Mouse (Mus musculus) embryonic fibroblast, embryonic 13.5 days (primary cell): ENCODE measurements around the gene Kcnip2. TPM values are rescaled to one million over a fixed set of nuclear protein-coding genes. Genes with fewer than 3 reads are reported as not detected.

Experiments used
- H3K27ac ChIP-seq: 2 replicates; pipeline ENCODE4 v1.5.1; 2012; ENCODE audit warnings: low read length, control low read depth, inconsistent platforms; ENCODE audit not compliant: insufficient read depth
- H3K4me1 ChIP-seq: 2 replicates; pipeline ENCODE4 v1.6.1; 2011; ENCODE audit warnings: low read length; ENCODE audit not compliant: control insufficient read depth, insufficient read depth
- H3K4me3 ChIP-seq: 2 replicates; pipeline ENCODE4 v1.5.1; 2011; ENCODE audit warnings: mild to moderate bottlenecking, control low read depth, low read length; ENCODE audit not compliant: insufficient read depth
- CTCF ChIP-seq: IDR thresholded peaks from 2 replicates; pipeline ENCODE4 v1.5.1; 2011; ENCODE audit warnings: mild to moderate bottlenecking, control low read depth, low read length, moderate library complexity, borderline replicate concordance; ENCODE audit not compliant: insufficient read depth
- POLR2A ChIP-seq: IDR thresholded peaks from 2 replicates; pipeline ENCODE4 v1.6.1; 2011; ENCODE audit warnings: low read depth, mild to moderate bottlenecking, control low read depth, low read length, moderate library complexity
- polyA plus RNA-seq: library from polyadenylated mRNA; stranded (reverse); fragments of >200 nt; gene quantifications from 2 replicates; pipeline ENCODE4 v1.2.4, GENCODE M21; 2011; ENCODE audit warnings: low read depth; ENCODE audit not compliant: missing spikeins, insufficient read length

Kcnip2 gene
- polyA plus RNA-seq, 1 experiment: not detected

DNA sequence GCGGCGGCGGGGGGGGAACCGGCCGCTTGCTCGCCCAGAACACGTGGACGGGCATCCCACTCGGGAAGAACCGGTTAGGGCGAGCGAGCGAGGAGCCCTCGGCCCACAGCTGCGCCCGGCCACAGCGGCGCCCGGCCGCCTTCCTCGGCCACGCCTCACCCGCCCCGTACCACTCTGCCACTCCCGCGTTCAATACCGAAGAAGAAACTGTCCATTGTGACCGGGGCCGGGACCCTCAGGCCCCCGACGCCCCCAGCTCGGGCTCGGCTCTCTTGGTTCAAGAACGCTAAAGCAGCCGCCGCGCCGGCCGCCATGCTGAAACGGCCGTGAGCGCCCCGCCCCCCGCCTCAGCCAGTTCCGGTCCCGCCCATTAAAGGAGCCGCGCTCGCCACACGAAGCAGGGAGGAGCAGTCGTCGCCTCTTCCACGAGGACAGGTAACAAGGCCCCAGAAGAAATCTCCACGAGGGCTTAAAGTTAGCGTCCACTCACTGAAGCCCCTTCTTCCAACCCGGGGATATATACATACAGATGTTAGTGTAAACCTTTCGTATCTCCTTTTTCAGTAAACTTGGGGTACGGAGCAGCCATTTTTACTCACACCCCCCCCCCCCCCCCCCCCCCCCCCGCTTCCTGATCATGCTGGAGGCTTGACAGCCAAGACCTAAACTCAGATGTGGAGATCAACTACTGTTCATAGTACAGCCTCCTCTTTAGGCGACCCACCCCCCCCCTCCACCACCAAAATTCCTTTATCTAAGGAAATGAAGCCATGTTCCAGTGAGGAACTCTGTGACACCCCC lies 66.4 kb downstream of the Kcnip2 start, which contains the start of gene Npm3:
Gene Npm3, minus strand, starts transcription at position 349 of the 801 bp plus-strand sequence.
- Histone ChIP-seq H3K27ac (0 out of 2 replicates have a peak within 1 kb of the TSS, but pooled peaks have one; percentile 2), H3K4me1 (no peaks in the 10 kb centered on the region), H3K4me3 (peak within 1 kb of the TSS; percentile 57)
- TF ChIP-seq POLR2A (peak; percentile 50), CTCF (no peak)

- Histone ChIP-seq H3K4me1 (no peaks in the 10 kb centered on the region), H3K27ac (no peak overlapping the region), H3K4me3 (peak overlapping the region; percentile 57)
- TF ChIP-seq CTCF: no peak
- no peak for TF ChIP-seq POLR2A
These were observed 67.1 kb downstream of the Kcnip2 start for GRCm38 (mm10) chr19:45748691-45749242.

- Histone ChIP-seq H3K4me3 (peak overlapping the region; percentile 57), H3K4me1 (no peaks in the 10 kb centered on the region), H3K27ac (no peak overlapping the region)
- TF ChIP-seq CTCF (no peak), POLR2A (no peak)
These were observed 67.7 kb downstream of the Kcnip2 start for GRCm38 (mm10) chr19:45748206-45748605.

DNA sequence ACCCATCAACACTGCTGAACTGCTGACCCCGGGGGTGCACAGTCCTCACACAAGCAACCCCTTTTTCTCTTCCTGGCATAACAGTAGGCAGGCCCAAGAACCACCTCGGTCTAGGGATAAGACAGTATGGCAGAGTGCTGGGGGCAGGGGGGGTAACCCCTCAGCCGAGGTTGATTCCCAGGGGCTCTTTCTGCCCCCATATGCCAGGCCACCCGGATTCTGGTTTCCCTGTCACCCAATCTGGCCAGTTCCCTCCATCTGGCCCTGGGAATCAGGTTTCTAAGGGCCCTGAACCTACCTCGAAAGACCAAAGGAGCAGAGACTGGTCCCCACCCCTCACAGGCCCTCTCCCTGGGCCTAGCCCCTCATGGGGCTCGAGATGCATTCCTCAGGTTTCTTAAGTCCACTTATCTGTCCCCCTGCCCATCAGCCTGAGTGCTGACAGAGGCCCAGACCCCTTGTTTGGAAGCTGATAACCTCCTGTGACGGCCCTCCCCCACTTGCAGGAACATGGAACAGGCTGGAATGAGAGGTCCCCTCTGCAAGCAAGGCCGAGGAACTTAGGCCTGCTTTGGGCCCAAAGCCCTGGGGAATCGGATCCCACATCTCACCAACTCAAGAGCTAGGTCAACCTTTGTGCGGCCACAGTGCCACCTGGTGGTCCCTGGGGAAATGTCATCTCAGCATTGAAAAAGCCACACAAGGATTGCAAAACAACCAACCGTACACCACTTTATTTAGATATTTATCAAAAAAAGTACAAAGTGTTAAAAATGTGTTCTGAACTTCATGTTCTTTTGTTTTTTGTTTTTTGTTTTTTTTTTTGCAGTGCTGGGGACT lies 68.6 kb downstream of the Kcnip2 start:
- no peaks in the 10 kb centered on the region for H3K4me1 ChIP-seq
- no peak overlapping the region for H3K4me3 ChIP-seq
- TF ChIP-seq CTCF: peak; percentile 78; the same call in 1 of the 2 replicates
- no peak for TF ChIP-seq POLR2A
- no peak overlapping the region for H3K27ac ChIP-seq

GRCm38 (mm10) chr19:45746153-45747020 lies 69.5 kb downstream of the Kcnip2 start:
- Histone ChIP-seq H3K4me1 (no peaks in the 10 kb centered on the region), H3K27ac (no peak overlapping the region), H3K4me3 (no peak overlapping the region)
- no peak for TF ChIP-seq POLR2A
- peak; percentile 65; the same call in 1 of the 2 replicates for TF ChIP-seq CTCF

DNA sequence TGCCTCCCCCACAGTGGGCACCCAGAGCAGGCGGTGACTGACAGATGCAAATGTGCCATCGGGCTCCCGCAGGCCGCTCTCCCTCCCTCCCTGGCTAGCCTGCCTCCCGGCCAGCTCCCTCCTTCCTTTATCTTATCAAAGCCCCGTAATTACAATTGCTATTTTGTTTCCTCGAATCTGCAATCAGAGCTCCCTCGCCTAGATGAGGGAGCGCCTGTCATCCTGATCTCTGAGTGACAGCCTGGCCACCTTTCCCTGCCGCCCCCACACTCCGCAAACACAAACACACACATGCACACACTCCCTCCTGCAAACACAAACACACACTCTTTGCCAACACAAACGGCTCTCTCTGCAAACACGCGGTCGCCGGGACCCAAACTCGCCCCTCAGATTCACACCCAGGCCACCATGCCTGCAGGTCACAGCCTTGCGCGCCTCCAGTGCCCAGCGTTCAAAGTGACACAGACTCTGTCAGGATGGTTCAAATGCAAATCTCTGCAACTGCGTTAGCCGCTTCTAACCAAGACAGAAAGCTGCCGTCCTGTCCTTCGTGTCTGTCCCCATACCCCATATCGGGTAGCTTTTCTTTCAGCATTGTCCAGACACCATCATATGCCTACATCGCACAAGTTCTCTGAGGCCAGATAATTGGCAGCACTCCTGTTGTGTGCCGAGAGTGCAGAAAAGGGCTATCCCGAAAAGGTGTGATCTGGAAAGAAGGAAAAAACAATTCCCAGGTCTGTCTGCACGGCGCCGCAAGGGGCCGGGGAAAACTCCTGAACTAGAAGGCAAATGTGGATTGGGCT lies 70.3 kb downstream of the Kcnip2 start:
- no peak for TF ChIP-seq CTCF
- no peak for TF ChIP-seq POLR2A
- Histone ChIP-seq H3K27ac (no peak overlapping the region), H3K4me1 (no peaks in the 10 kb centered on the region), H3K4me3 (no peak overlapping the region)

DNA sequence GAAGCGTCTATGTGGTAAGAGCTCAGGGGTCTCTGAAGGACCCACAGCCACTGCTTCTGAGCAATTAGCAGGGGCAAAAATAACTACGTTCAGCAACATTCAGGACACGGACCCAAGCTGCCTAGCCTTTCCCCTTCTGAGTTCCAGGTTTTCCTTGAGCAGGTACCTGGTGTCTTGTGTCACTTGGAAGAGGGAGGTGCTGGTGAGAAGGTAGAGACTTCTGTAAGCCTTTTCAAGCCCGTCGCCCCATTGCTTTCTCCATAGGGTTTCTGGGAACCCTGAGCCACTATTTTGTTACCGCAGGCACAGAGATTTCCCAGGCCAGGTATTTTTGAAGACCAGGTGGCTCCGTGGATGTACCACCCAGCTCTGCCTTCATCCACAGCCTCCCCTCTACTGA lies 72.2 kb downstream of the Kcnip2 start:
- H3K4me3 ChIP-seq: no peak overlapping the region
- TF ChIP-seq POLR2A (no peak), CTCF (no peak)
- no peaks in the 10 kb centered on the region for H3K4me1 ChIP-seq
- no peak overlapping the region for H3K27ac ChIP-seq

- H3K27ac ChIP-seq: no peak overlapping the region
- H3K4me3 ChIP-seq: no peak overlapping the region
- TF ChIP-seq CTCF (no peak), POLR2A (no peak)
- no peaks in the 10 kb centered on the region for H3K4me1 ChIP-seq
These were observed 72.8 kb downstream of the Kcnip2 start for GRCm38 (mm10) chr19:45742984-45743575.
